Comparison of ENCODE assay signal across 14 mouse cellular contexts in the genomic region with DNA sequence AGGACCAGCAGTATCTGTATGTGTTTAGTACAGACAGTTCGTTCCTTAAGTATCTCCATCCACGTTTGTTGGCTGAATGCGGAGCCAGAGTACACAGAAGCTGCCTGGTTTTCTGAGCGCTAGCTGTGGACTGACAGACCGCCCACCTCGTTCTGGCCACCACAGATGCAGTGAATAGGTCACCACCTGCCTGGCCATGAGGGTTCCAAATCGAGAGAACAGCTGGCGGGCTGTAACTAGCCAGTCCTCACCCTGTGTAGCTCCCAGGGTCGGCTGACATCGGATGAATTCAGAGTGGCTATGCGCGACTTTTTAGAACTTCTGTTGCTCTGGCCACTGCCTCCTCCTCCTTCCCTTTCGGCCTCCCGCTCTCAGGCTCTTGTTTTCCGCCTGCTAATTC. TPM values are rescaled to one million over a fixed set of nuclear protein-coding genes. Genes with fewer than 3 reads are reported as not detected.
A peak's percentile ranks its signal among the peaks of the same experiment; 100 is the strongest.
DNase-seq lines count a peak whose midpoint lies in the region; ATAC-seq and TF ChIP-seq lines count a peak whose summit lies in the region.
"Had no signal": no experiment of that assay in that cellular context is flagged by ENCODE, and none has a peak within 500 bp of the region (broad histone marks: within the 10 kb centered on the region; RNA-seq: fewer than 3 reads in every experiment).

No protein-coding gene starts in this region.

- H3K4me2 ChIP-seq in midbrain, postnatal 0 days (ENCODE audit: low read depth, low read length, poor library complexity, severe bottlenecking) = no peak overlapping the region
- no peak overlapping the region for H3K4me2 ChIP-seq in midbrain, embryonic 15.5 days
- H3K4me2 ChIP-seq in neural tube, embryonic 13.5 days = no peak overlapping the region
- H3K4me2 ChIP-seq: embryonic facial prominence, embryonic 15.5 days; heart, embryonic 15.5 days; hindbrain, embryonic 15.5 days; liver, embryonic 13.5 days had no signal

- no peak overlapping the region for H3K9ac ChIP-seq in midbrain, postnatal 0 days (replicated peaks; ENCODE audit: low read length, poor library complexity, severe bottlenecking)
- no peak overlapping the region for H3K9ac ChIP-seq in midbrain, embryonic 15.5 days
- 0 out of 2 replicates have a peak overlapping the region, but pooled peaks have one; percentile 17 for H3K9ac ChIP-seq in neural tube, embryonic 13.5 days
- H3K9ac ChIP-seq: heart, embryonic 15.5 days; hindbrain, embryonic 15.5 days; liver, embryonic 13.5 days had no signal

- 0 out of 2 replicates have a peak, but pooled peaks have one; percentile 25 for ATAC-seq in midbrain, postnatal 0 days (ENCODE audit: low FRiP score)
- ATAC-seq in midbrain, embryonic 15.5 days (replicated peaks) = no peak
- no peak for ATAC-seq in neural tube, embryonic 13.5 days (ENCODE audit: low read depth)

- no peak for TF ChIP-seq CTCF in layer of hippocampus, adult 2 months (conservative IDR thresholded peaks at IDR 0.05)
- TF ChIP-seq CTCF in midbrain, postnatal 0 days (IDR thresholded peaks at IDR 0.05) = no peak

- no peaks in the 10 kb centered on the region for H3K9me3 ChIP-seq in midbrain, postnatal 0 days (ENCODE audit: low read length)
- H3K9me3 ChIP-seq in midbrain, embryonic 15.5 days = no peaks in the 10 kb centered on the region
- no peaks in the 10 kb centered on the region for H3K9me3 ChIP-seq in neural tube, embryonic 13.5 days
- H3K9me3 ChIP-seq: embryonic facial prominence, embryonic 15.5 days; heart, embryonic 15.5 days; hindbrain, embryonic 15.5 days; liver, embryonic 13.5 days had no signal

- peaks cover 47% of the 10 kb centered on the region for H3K36me3 ChIP-seq in midbrain, postnatal 0 days (ENCODE audit: insufficient read depth, low read length)
- peaks cover 26% of the 10 kb centered on the region; the same call in 1 of the 2 replicates for H3K36me3 ChIP-seq in midbrain, embryonic 15.5 days (replicated peaks)
- peaks cover 50% of the 10 kb centered on the region for H3K36me3 ChIP-seq in neural tube, embryonic 13.5 days
- H3K36me3 ChIP-seq: embryonic facial prominence, embryonic 15.5 days; heart, embryonic 15.5 days; liver, embryonic 13.5 days had no signal

- no peak overlapping the region for H3K4me3 ChIP-seq in layer of hippocampus, adult 2 months
- no peak overlapping the region for H3K4me3 ChIP-seq in midbrain, postnatal 0 days (ENCODE audit: low read depth, low read length)
- H3K4me3 ChIP-seq in midbrain, embryonic 15.5 days = no peak overlapping the region
- H3K4me3 ChIP-seq in neural tube, embryonic 13.5 days = no peak overlapping the region
- H3K4me3 ChIP-seq: embryonic facial prominence, embryonic 15.5 days; heart, embryonic 15.5 days; hindbrain, embryonic 15.5 days; liver, embryonic 13.5 days had no signal

- H3K4me1 ChIP-seq in midbrain, postnatal 0 days (ENCODE audit: insufficient read depth, low read length) = no peaks in the 10 kb centered on the region
- H3K4me1 ChIP-seq in midbrain, embryonic 15.5 days = no peaks in the 10 kb centered on the region
- peaks cover 7% of the 10 kb centered on the region for H3K4me1 ChIP-seq in neural tube, embryonic 13.5 days (replicated peaks)
- H3K4me1 ChIP-seq: liver, embryonic 13.5 days had no signal

- DNase-seq in embryo, embryonic 10 days (ENCODE audit: low spot score) = peak; percentile 59
- DNase-seq in embryo, embryonic 9.5 days (ENCODE audit: extremely low spot score) = no peak
- DNase-seq in layer of hippocampus, adult 2 months (ENCODE audit: low spot score in 2 of 2) = no peak
- no peak for DNase-seq in layer of hippocampus, adult 9-10 months (ENCODE audit: low spot score)
- DNase-seq in midbrain, postnatal 0 days (ENCODE audit: low spot score) = peak; percentile 32
- DNase-seq in layer of hippocampus, adult 9-11 months = no peak
- DNase-seq: liver, embryonic 13.5 days; thymus, postnatal 25 days had no signal

- peak overlapping the region; percentile 61; the same call in 1 of the 2 replicates for H3K27ac ChIP-seq in layer of hippocampus, adult 2 months
- no peak overlapping the region for H3K27ac ChIP-seq in midbrain, postnatal 0 days (ENCODE audit: low read depth, low read length)
- H3K27ac ChIP-seq in midbrain, embryonic 15.5 days = no peak overlapping the region
- H3K27ac ChIP-seq in neural tube, embryonic 13.5 days (replicated peaks) = no peak overlapping the region
- H3K27ac ChIP-seq: embryonic facial prominence, embryonic 15.5 days; heart, embryonic 15.5 days; hindbrain, embryonic 15.5 days; liver, embryonic 13.5 days had no signal

- H3K27me3 ChIP-seq in midbrain, postnatal 0 days (ENCODE audit: insufficient read depth, low read length) = no peaks in the 10 kb centered on the region
- H3K27me3 ChIP-seq in midbrain, embryonic 15.5 days (replicated peaks) = no peaks in the 10 kb centered on the region
- 0 out of 2 replicates have a peak, but pooled peaks cover 3% of the 10 kb centered on the region for H3K27me3 ChIP-seq in neural tube, embryonic 13.5 days
- H3K27me3 ChIP-seq: embryonic facial prominence, embryonic 15.5 days; hindbrain, embryonic 15.5 days; liver, embryonic 13.5 days had no signal

- 32% methylated on average over 15 of the region's 15 CpGs for WGBS in midbrain, postnatal 0 days
- 37% methylated on average over 15 of the region's 15 CpGs for WGBS in midbrain, embryonic 15.5 days
- WGBS in neural tube, embryonic 13.5 days = 34% methylated on average over 15 of the region's 15 CpGs

RNA-seq across cellular contexts. Expression of a gene that starts 56.2 kb away (rescaled TPM):
- 100 to 1,000 TPM; 405 to 437 TPM for total RNA-seq in layer of hippocampus, adult 2 months (2021)
- total RNA-seq in midbrain, postnatal 0 days (2014; rRNA removed) = 382 and 409 TPM in 2 replicates
- 74.3 and 75.7 TPM in 2 replicates for polyA plus RNA-seq in midbrain, postnatal 0 days (2015; fragmentation: Nextera tagmentation; extraction: Ambion mirVana)
- polyA plus RNA-seq in midbrain, embryonic 15.5 days (2015; fragmentation: Nextera tagmentation; extraction: Ambion mirVana) = 44.6 and 44.9 TPM in 2 replicates
- 24.0 and 28.9 TPM in 2 replicates for polyA plus RNA-seq in neural tube, embryonic 13.5 days (2015; fragmentation: Nextera tagmentation; extraction: Ambion mirVana)
- total RNA-seq: megakaryocyte progenitor cell, adult 5-6 weeks had no signal

Comparison
In these comparisons a context has a peak if more than half of its experiments do, and no peak if none do; other contexts are left out.
1. DNase-seq: peak in embryo, embryonic 10 days (single experiment) and midbrain, postnatal 0 days (single experiment); none in embryo, embryonic 9.5 days (single experiment), layer of hippocampus, adult 2 months (0 of 2), layer of hippocampus, adult 9-10 months (single experiment) and layer of hippocampus, adult 9-11 months (single experiment).